ENCODE assay signal across 9 mouse cellular contexts in the genomic region with DNA sequence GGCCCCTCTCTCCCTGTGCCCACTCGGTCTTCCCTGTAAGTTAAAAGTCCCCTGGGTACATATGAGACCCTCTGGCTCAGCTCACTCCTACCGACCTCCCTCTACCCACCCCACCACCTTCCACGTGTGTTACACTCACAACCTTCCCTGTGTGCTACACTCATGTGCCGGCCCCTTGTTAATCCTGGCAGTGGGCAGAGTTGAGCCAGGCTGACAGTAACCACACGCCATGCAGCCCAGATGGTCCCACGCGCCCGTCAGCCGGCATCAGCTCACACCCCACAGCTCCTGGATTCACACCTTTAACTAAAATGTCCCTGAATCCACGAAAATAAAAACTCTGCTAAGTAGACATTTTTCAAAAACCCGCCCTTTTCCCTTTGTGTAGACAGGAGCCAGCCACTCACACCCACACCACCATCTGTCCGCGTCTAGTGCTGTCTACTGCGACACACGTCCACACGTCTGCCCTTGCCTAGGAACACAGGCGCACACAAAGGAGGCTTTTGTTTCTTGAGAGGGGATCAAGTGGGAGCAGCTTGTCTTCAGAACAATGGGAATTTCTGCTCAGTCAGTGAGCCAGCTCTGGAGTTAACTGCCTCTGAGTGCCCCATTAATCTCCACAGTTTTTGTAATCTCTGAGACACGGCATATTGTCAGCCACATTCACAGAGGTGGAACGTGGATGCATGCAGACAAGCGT.
DNase-seq lines count a peak whose midpoint lies in the region; ATAC-seq lines count a peak whose summit lies in the region.
"Had no signal": no experiment of that assay in that cellular context is flagged by ENCODE, and none has a peak within 500 bp of the region (broad histone marks: within the 10 kb centered on the region; RNA-seq: fewer than 3 reads in every experiment).

No protein-coding gene starts in this region.

- WGBS in hindbrain, embryonic 11.5 days: 31% methylated on average over 20 of the region's 20 CpGs
- 56% methylated on average over 20 of the region's 20 CpGs for WGBS in limb, embryonic 12.5 days

- peak overlapping the region; percentile 27 for H3K9ac ChIP-seq in hindbrain, embryonic 11.5 days (ENCODE audit: low read depth, low read length)
- H3K9ac ChIP-seq in limb, embryonic 12.5 days (replicated peaks): no peak overlapping the region
- H3K9ac ChIP-seq: heart, embryonic 15.5 days had no signal

- peaks cover 5% of the 10 kb centered on the region for H3K27me3 ChIP-seq in hindbrain, embryonic 11.5 days (ENCODE audit: control insufficient read depth, insufficient read depth, low read length)
- no peaks in the 10 kb centered on the region for H3K27me3 ChIP-seq in limb, embryonic 12.5 days

- H3K4me3 ChIP-seq in hindbrain, embryonic 11.5 days (ENCODE audit: low read depth, low read length): no peak overlapping the region
- H3K4me3 ChIP-seq in limb, embryonic 12.5 days (replicated peaks): no peak overlapping the region
- H3K4me3 ChIP-seq: heart, embryonic 15.5 days had no signal

- H3K4me2 ChIP-seq in hindbrain, embryonic 11.5 days (replicated peaks; ENCODE audit: low read depth, low read length): no peak overlapping the region
- H3K4me2 ChIP-seq in limb, embryonic 12.5 days: no peak overlapping the region
- H3K4me2 ChIP-seq: heart, embryonic 15.5 days had no signal

- peaks cover 3% of the 10 kb centered on the region; the same call in 1 of the 2 replicates for H3K9me3 ChIP-seq in hindbrain, embryonic 11.5 days (ENCODE audit: control insufficient read depth, low read length)
- H3K9me3 ChIP-seq in limb, embryonic 12.5 days: peaks cover 7% of the 10 kb centered on the region

- DNase-seq in testis, postnatal 14 days (ENCODE audit: low spot score): peak; percentile 21
- no peak for DNase-seq in testis, postnatal 10 days (ENCODE audit: low spot score)
- peak; percentile 81 for DNase-seq in hindbrain, embryonic 11.5 days (ENCODE audit: low spot score)
- DNase-seq in right cerebral cortex, postnatal 36 days (ENCODE audit: low spot score in 2 of 2): peak; percentile 83 to 88
- no peak for DNase-seq in adrenal gland, adult 18-20 months (ENCODE audit: low spot score in 2 of 2)
- no peak for DNase-seq in gastrocnemius, postnatal 10 days
- no peak for DNase-seq in kidney, postnatal 14 days

- H3K36me3 ChIP-seq in hindbrain, embryonic 11.5 days (ENCODE audit: control insufficient read depth, insufficient read depth, low read length): no peaks in the 10 kb centered on the region
- no peaks in the 10 kb centered on the region for H3K36me3 ChIP-seq in limb, embryonic 12.5 days
- H3K36me3 ChIP-seq: heart, embryonic 15.5 days had no signal

- ATAC-seq in hindbrain, embryonic 11.5 days (ENCODE audit: low FRiP score): peak; percentile 93
- no peak for ATAC-seq in limb, embryonic 12.5 days (ENCODE audit: insufficient number of reproducible peaks, insufficient read depth, low FRiP score, low TSS enrichment, low read depth)

- H3K27ac ChIP-seq in hindbrain, embryonic 11.5 days (ENCODE audit: low read depth, low read length): peak overlapping the region; percentile 88
- H3K27ac ChIP-seq in limb, embryonic 12.5 days: peak overlapping the region; percentile 78
- H3K27ac ChIP-seq: heart, embryonic 15.5 days had no signal

- peaks cover 13% of the 10 kb centered on the region for H3K4me1 ChIP-seq in hindbrain, embryonic 11.5 days (replicated peaks; ENCODE audit: control insufficient read depth, insufficient read depth, low read length)
- H3K4me1 ChIP-seq in limb, embryonic 12.5 days (replicated peaks): peaks cover 30% of the 10 kb centered on the region

Comparison
In these comparisons a context has a peak if more than half of its experiments do, and no peak if none do; other contexts are left out.
1. DNase-seq: peak in testis, postnatal 14 days (single experiment), hindbrain, embryonic 11.5 days (single experiment) and right cerebral cortex, postnatal 36 days (2 of 2); none in testis, postnatal 10 days (single experiment), adrenal gland, adult 18-20 months (0 of 2), gastrocnemius, postnatal 10 days (single experiment) and kidney, postnatal 14 days (single experiment).